ENCODE assay signal across 8 mouse cellular contexts in the genomic region with DNA sequence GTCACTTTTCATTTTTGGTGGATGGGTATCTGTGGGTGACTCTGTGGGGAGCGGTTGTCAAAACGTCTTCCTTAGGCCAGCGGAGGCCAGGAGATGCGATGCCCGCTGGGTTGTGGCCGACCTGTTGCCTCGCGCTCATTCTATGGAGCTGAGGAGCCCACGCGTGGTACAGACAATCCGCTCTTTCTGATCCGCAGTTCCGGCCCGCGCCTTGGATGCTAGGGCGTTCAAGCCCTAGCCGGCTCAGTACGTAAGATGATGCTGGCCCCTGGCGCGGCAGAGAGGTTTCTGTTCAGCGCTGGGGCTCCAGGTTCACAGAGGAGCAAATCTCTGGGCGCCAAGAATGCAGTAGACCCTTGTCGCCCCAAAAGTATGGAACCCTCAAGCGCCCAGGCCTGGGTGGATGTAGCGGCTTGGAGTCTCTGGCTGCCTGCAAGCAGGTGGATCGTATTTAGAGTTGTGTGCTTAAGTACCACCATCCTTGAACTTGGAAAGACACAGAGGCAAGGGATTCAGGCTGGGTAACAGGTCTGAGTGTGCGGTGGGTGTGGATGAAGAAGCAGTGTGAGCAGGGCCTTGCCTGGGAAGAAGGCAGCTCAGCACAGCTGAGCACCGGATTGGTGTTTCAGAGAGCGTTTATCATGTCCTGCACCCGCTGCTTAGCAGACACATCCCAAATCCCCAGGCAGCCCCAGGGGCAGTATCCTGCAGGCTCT. TPM values are rescaled to one million over a fixed set of nuclear protein-coding genes. Genes with fewer than 3 reads are reported as not detected.
A peak's percentile ranks its signal among the peaks of the same experiment; 100 is the strongest.
DNase-seq lines count a peak whose midpoint lies in the region; ATAC-seq lines count a peak whose summit lies in the region.
"Had no signal": no experiment of that assay in that cellular context is flagged by ENCODE, and none has a peak within 500 bp of the region (broad histone marks: within the 10 kb centered on the region; RNA-seq: fewer than 3 reads in every experiment).

No protein-coding gene starts in this region.

- WGBS in forebrain, embryonic 12.5 days = 6% methylated on average over 30 of the region's 30 CpGs
- 13% methylated on average over 30 of the region's 30 CpGs for WGBS in liver, embryonic 13.5 days (ENCODE audit: insufficient replicate concordance)

- H3K9ac ChIP-seq in forebrain, embryonic 12.5 days = no peak overlapping the region
- H3K9ac ChIP-seq in liver, embryonic 13.5 days = no peak overlapping the region
- H3K9ac ChIP-seq: liver, embryonic 14.5 days had no signal

- H3K27ac ChIP-seq in forebrain, embryonic 12.5 days = no peak overlapping the region
- H3K27ac ChIP-seq in liver, embryonic 13.5 days = no peak overlapping the region
- H3K27ac ChIP-seq: liver, embryonic 14.5 days had no signal

- ATAC-seq in forebrain, embryonic 12.5 days (ENCODE audit: low FRiP score) = no peak
- no peak for ATAC-seq in liver, embryonic 13.5 days (ENCODE audit: low read depth)
- ATAC-seq in granulocyte monocyte progenitor cell, adult 5-6 weeks (replicated peaks; ENCODE audit: poor library complexity, severe bottlenecking) = no peak

- peak overlapping the region; percentile 66 for H3K4me2 ChIP-seq in forebrain, embryonic 12.5 days
- H3K4me2 ChIP-seq in liver, embryonic 13.5 days = peak overlapping the region; percentile 61; the same call in 1 of the 2 replicates

- no peaks in the 10 kb centered on the region for H3K36me3 ChIP-seq in forebrain, embryonic 12.5 days (replicated peaks)
- H3K36me3 ChIP-seq in liver, embryonic 13.5 days = no peaks in the 10 kb centered on the region

- no peaks in the 10 kb centered on the region for H3K9me3 ChIP-seq in forebrain, embryonic 12.5 days
- H3K9me3 ChIP-seq in liver, embryonic 13.5 days (replicated peaks) = no peaks in the 10 kb centered on the region

- DNase-seq in 3134 (ENCODE audit: extremely low read depth, insufficient read length, low spot score) = peak; percentile 63
- peak; percentile 67 for DNase-seq in 3T3-L1 (ENCODE audit: low read depth, low spot score)
- no peak for DNase-seq in liver, embryonic 13.5 days
- no peak for DNase-seq in cerebellum, postnatal 10 days
- no peak for DNase-seq in gastrocnemius, adult 8-10 months (ENCODE audit: low spot score in 2 of 2)

- H3K4me3 ChIP-seq in forebrain, embryonic 12.5 days (replicated peaks) = peak overlapping the region; percentile 40
- no peak overlapping the region for H3K4me3 ChIP-seq in liver, embryonic 13.5 days (replicated peaks)

- H3K4me1 ChIP-seq in forebrain, embryonic 12.5 days = peaks cover 23% of the 10 kb centered on the region
- H3K4me1 ChIP-seq in liver, embryonic 13.5 days (replicated peaks) = no peaks in the 10 kb centered on the region

- peaks cover 66% of the 10 kb centered on the region for H3K27me3 ChIP-seq in forebrain, embryonic 12.5 days
- peaks cover 50% of the 10 kb centered on the region for H3K27me3 ChIP-seq in liver, embryonic 13.5 days

RNA-seq across cellular contexts. Expression of gene Twist2, which starts 1.3 kb away (rescaled TPM):
- polyA plus RNA-seq in forebrain, embryonic 12.5 days (2016; fragmentation: Nextera tagmentation; extraction: Ambion mirVana) = 6.2 and 8.8 TPM in 2 replicates
- 0.35 and 0.51 TPM in 2 replicates for polyA plus RNA-seq in liver, embryonic 13.5 days (2015; fragmentation: Nextera tagmentation; extraction: Ambion mirVana)
- not detected in 2 replicates for total RNA-seq in granulocyte monocyte progenitor cell, adult 5-6 weeks (2014; fragmentation: Nextera tagmentation)
- not detected in 2 replicates for total RNA-seq in granulocyte monocyte progenitor cell, adult 5-6 weeks (2017)
- total RNA-seq in gastrocnemius, adult 8-10 months (2022) = 1 to 10 TPM in 2 of 4 experiments, under 1 TPM in 2; 0.65 to 1.3 (median 0.93) TPM

Comparison
In these comparisons a context has a peak if more than half of its experiments do, and no peak if none do; other contexts are left out.
1. DNase-seq: peak in 3134 (single experiment) and 3T3-L1 (single experiment); none in liver, embryonic 13.5 days (single experiment), cerebellum, postnatal 10 days (0 of 2) and gastrocnemius, adult 8-10 months (0 of 2).